Comparison of ENCODE assay signal across 8 mouse cellular contexts in the genomic region with DNA sequence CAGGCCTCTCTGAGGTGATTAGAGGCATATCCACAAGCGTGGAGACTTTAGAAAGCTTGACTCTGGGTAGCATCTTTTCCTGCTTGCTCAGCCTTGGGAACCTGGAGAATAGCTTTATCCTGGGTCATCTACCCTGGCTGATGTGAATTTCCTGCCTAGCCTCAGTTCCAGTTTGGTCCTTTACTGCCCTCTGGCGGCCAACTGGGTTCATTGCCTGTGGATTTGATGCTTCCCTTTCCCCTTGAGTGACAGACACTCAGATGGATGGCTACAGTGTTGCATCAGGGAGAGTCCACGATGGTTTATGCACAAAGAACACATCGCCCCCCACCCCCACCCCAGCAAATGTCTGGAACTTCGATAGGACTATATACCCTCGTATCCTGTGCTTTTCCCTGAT.
DNase-seq lines count a peak whose midpoint lies in the region; ATAC-seq and TF ChIP-seq lines count a peak whose summit lies in the region.

No protein-coding gene starts in this region.

- intact Hi-C loops in left cerebral cortex, postnatal 14 days (cut with DNase I), result loop anchor here (2.0 to 10.0 kb wide), 4 partner anchors 365 to 783 kb away; partner anchors contain the start of gene Trpc7

- H3K9me3 ChIP-seq in intestine, embryonic 15.5 days, result no peaks in the 10 kb centered on the region

- H3K9ac ChIP-seq in intestine, embryonic 15.5 days, result no peak overlapping the region

- no peak overlapping the region for H3K4me3 ChIP-seq in intestine, embryonic 15.5 days (replicated peaks)
- no peak overlapping the region for H3K4me3 ChIP-seq in testis, adult 2 months (ENCODE audit: control insufficient read depth, low read depth, low read length)

- no peaks in the 10 kb centered on the region for H3K36me3 ChIP-seq in intestine, embryonic 15.5 days
- H3K36me3 ChIP-seq in testis, adult 2 months (ENCODE audit: control insufficient read depth, insufficient read depth, low read length), result no peaks in the 10 kb centered on the region

- H3K4me1 ChIP-seq in intestine, embryonic 15.5 days (replicated peaks), result no peaks in the 10 kb centered on the region
- no peaks in the 10 kb centered on the region for H3K4me1 ChIP-seq in testis, adult 2 months (ENCODE audit: control insufficient read depth, insufficient read depth, low read length)

- WGBS in intestine, embryonic 15.5 days, result 7% methylated on average over 6 of the region's 6 CpGs

- peak; percentile 88 for TF ChIP-seq CTCF in testis, adult 2 months (IDR thresholded peaks at IDR 0.05; ENCODE audit: control insufficient read depth, insufficient read depth, insufficient replicate concordance, low read depth, low read length)

- no peak for TF ChIP-seq POLR2A in testis, adult 2 months (IDR thresholded peaks at IDR 0.05; ENCODE audit: control insufficient read depth, low read depth, low read length)

- DNase-seq in CD4-positive, CD25-positive, alpha-beta regulatory T cell, adult 2 months (ENCODE audit: low read depth, low spot score), result peak; percentile 30
- peak; percentile 83 for DNase-seq in cerebellum, adult 8-10 months
- DNase-seq in frontal cortex, postnatal 14 days (ENCODE audit: low spot score in 2 of 2), result peak; percentile 48 to 84
- DNase-seq in left cerebral cortex, postnatal 14 days (ENCODE audit: low spot score in 2 of 2), result peak; percentile 78 to 89
- DNase-seq in naive thymus-derived CD4-positive, alpha-beta T cell, adult 2 months (ENCODE audit: low read depth), result peak; percentile 2

- H3K27ac ChIP-seq in intestine, embryonic 15.5 days, result no peak overlapping the region
- H3K27ac ChIP-seq in testis, adult 2 months (ENCODE audit: control insufficient read depth, insufficient read depth, low read depth, low read length), result no peak overlapping the region

- no peaks in the 10 kb centered on the region for H3K27me3 ChIP-seq in intestine, embryonic 15.5 days (replicated peaks)
- no peaks in the 10 kb centered on the region for H3K27me3 ChIP-seq in testis, adult 2 months (ENCODE audit: control insufficient read depth, insufficient read depth, low read length)

- ATAC-seq in CD4-positive, CD25-positive, alpha-beta regulatory T cell, adult 4 months, result no peak
- ATAC-seq in intestine, embryonic 15.5 days, result 0 out of 2 replicates have a peak, but pooled peaks have one; percentile 17

- no peak overlapping the region for H3K4me2 ChIP-seq in intestine, embryonic 15.5 days (replicated peaks)

Comparison
In these comparisons a context has a peak if more than half of its experiments do, and no peak if none do; other contexts are left out.
1. DNase-seq: peak in every context shown above with its lines; median percentile 84 in left cerebral cortex, postnatal 14 days; 83 in cerebellum, adult 8-10 months; 66 in frontal cortex, postnatal 14 days; 30 in CD4-positive, CD25-positive, alpha-beta regulatory T cell, adult 2 months; 2 in naive thymus-derived CD4-positive, alpha-beta T cell, adult 2 months.